9 mouse cellular contexts compared by ENCODE assay signal in the genomic region with DNA sequence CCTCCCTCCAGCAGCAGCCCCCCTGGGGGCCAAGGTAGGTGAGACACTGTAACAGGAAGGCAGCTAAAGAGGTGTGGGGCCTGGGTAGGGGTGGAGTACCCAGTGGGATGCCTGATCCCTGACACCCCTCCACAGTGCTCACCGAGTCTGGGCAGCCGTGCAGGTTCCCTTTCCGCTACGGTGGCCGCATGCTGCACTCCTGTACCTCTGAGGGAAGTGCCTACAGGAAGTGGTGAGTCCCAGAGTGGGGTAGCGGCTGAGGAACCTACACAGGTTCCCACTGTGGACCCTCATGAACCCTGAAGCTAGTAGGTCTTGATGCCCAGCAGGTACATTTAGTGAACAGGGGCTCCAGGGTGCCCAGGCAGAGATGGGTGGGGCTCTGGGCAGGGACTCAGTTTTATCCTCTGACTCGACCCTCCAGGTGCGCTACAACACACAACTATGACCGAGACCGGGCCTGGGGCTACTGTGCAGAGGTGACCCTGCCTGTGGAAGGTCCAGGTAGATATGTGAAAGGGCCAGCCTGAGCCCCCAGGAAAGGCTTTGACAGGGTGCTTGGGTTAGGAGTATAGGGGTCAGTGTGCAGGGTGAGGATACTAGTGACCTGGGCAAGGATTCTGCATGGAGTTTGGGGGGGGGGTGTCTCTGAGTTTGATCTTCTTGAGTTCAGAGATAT. TPM values are rescaled to one million over a fixed set of nuclear protein-coding genes. Genes with fewer than 3 reads are reported as not detected.
DNase-seq lines count a peak whose midpoint lies in the region; ATAC-seq and TF ChIP-seq lines count a peak whose summit lies in the region.
"Had no signal": no experiment of that assay in that cellular context is flagged by ENCODE, and none has a peak within 500 bp of the region (broad histone marks: within the 10 kb centered on the region; RNA-seq: fewer than 3 reads in every experiment).

No protein-coding gene starts in this region.

- no peak for TF ChIP-seq EP300 in liver, postnatal 0 days (IDR thresholded peaks at IDR 0.05; ENCODE audit: low read depth)

- H3K4me3 ChIP-seq in liver, adult 2 months (ENCODE audit: insufficient read depth, low read depth, low read length), result peak overlapping the region; percentile 74
- H3K4me3 ChIP-seq in forebrain, embryonic 16.5 days (replicated peaks; ENCODE audit: low read length), result no peak overlapping the region
- peak overlapping the region; percentile 35 for H3K4me3 ChIP-seq in liver, postnatal 0 days (ENCODE audit: low read depth, low read length)

- no peak for TF ChIP-seq CTCF in liver, adult 2 months (IDR thresholded peaks at IDR 0.05; ENCODE audit: low read depth, low read length)
- no peak for TF ChIP-seq CTCF in liver, postnatal 0 days (IDR thresholded peaks at IDR 0.05; ENCODE audit: low read depth)

- ATAC-seq in forebrain, embryonic 16.5 days, result peak; percentile 37
- ATAC-seq in liver, postnatal 0 days, result peak; percentile 10; the same call in 1 of the 2 replicates

- H3K4me2 ChIP-seq in forebrain, embryonic 16.5 days (ENCODE audit: low read length), result no peak overlapping the region
- H3K4me2 ChIP-seq in liver, postnatal 0 days (ENCODE audit: low read depth, low read length), result peak overlapping the region; percentile 69

- H3K79me2 ChIP-seq in liver, adult 2 months (ENCODE audit: control insufficient read depth, insufficient read depth, low read length), result peaks cover 7% of the 10 kb centered on the region; the same call in 1 of the 2 replicates

- peak overlapping the region; percentile 97 for H3K27ac ChIP-seq in liver, adult 2 months (replicated peaks; ENCODE audit: insufficient read depth, low read depth, low read length)
- no peak overlapping the region for H3K27ac ChIP-seq in forebrain, embryonic 16.5 days (ENCODE audit: low read length)
- peak overlapping the region; percentile 92 for H3K27ac ChIP-seq in liver, postnatal 0 days (ENCODE audit: low read depth)

- DNase-seq in liver, adult 2 months (ENCODE audit: extremely low read depth, low read depth, low spot score), result no peak
- no peak for DNase-seq in liver
- DNase-seq in liver, postnatal 0 days, result peak; percentile 52
- DNase-seq in thymus, postnatal 10 days (ENCODE audit: low spot score in 2 of 2), result peak; percentile 50 to 51
- no peak for DNase-seq in urinary bladder, adult 18-20 months (ENCODE audit: low spot score in 2 of 2)
- DNase-seq in testis, postnatal 10 days (ENCODE audit: low spot score), result no peak
- DNase-seq in cerebellum, adult 18-20 months, result no peak

- no peak for TF ChIP-seq POLR2A in liver, adult 2 months (IDR thresholded peaks at IDR 0.05; ENCODE audit: extremely low read depth, insufficient read depth, low read length)

- 13% methylated on average over 10 of the region's 10 CpGs for WGBS in liver, adult 2 months
- 75% methylated on average over 10 of the region's 10 CpGs for WGBS in forebrain, embryonic 16.5 days
- WGBS in liver, postnatal 0 days (ENCODE audit: insufficient replicate concordance), result 23% methylated on average over 10 of the region's 10 CpGs

- H3K4me1 ChIP-seq in liver, adult 2 months (ENCODE audit: control insufficient read depth, insufficient read depth, low read length), result peaks cover 32% of the 10 kb centered on the region
- no peaks in the 10 kb centered on the region for H3K4me1 ChIP-seq in forebrain, embryonic 16.5 days (replicated peaks; ENCODE audit: control insufficient read depth, insufficient read depth, low read length)
- H3K4me1 ChIP-seq in liver, postnatal 0 days (ENCODE audit: insufficient read depth), result peaks cover 20% of the 10 kb centered on the region

- no peaks in the 10 kb centered on the region for H3K27me3 ChIP-seq in liver, adult 2 months (ENCODE audit: control insufficient read depth, insufficient read depth, low read length)
- H3K27me3 ChIP-seq in forebrain, embryonic 16.5 days (replicated peaks; ENCODE audit: control insufficient read depth, insufficient read depth, low read length), result no peaks in the 10 kb centered on the region
- no peaks in the 10 kb centered on the region for H3K27me3 ChIP-seq in liver, postnatal 0 days (ENCODE audit: insufficient read depth, low read length)

- H3K36me3 ChIP-seq in liver, adult 2 months (ENCODE audit: control insufficient read depth, insufficient read depth, low read length), result peaks cover 4% of the 10 kb centered on the region; the same call in 1 of the 2 replicates
- no peaks in the 10 kb centered on the region for H3K36me3 ChIP-seq in forebrain, embryonic 16.5 days (ENCODE audit: control insufficient read depth, insufficient read depth)
- H3K36me3 ChIP-seq in liver, postnatal 0 days (replicated peaks; ENCODE audit: insufficient read depth, low read length), result peaks cover 5% of the 10 kb centered on the region; the same call in 1 of the 2 replicates

- H3K9me3 ChIP-seq in forebrain, embryonic 16.5 days (ENCODE audit: control insufficient read depth, low read length), result no peaks in the 10 kb centered on the region
- no peaks in the 10 kb centered on the region for H3K9me3 ChIP-seq in liver, postnatal 0 days (ENCODE audit: low read length)

- peak overlapping the region; percentile 88 for H3K9ac ChIP-seq in liver, adult 2 months (ENCODE audit: low read depth, low read length)
- no peak overlapping the region for H3K9ac ChIP-seq in forebrain, embryonic 16.5 days (replicated peaks; ENCODE audit: low read depth, low read length)
- H3K9ac ChIP-seq in liver, postnatal 0 days (replicated peaks), result peak overlapping the region; percentile 59

RNA-seq across cellular contexts. Expression of a gene that starts 1.3 kb away (rescaled TPM):
- total RNA-seq in liver, adult 2 months (2014; rRNA removed), result 239 and 244 TPM in 2 replicates
- polyA plus RNA-seq in liver, adult 2 months (2012; rRNA removed), result 780 and 1,032 TPM in 2 replicates
- 0.55 and 0.56 TPM in 2 replicates for polyA plus RNA-seq in forebrain, embryonic 16.5 days (2015; fragmentation: Nextera tagmentation; extraction: Ambion mirVana)
- 285 and 304 TPM in 2 replicates for polyA plus RNA-seq in liver, postnatal 0 days (2015; fragmentation: Nextera tagmentation; extraction: Ambion mirVana)
- polyA plus RNA-seq: embryonic facial prominence, embryonic 11.5 days had no signal

RNA-seq across cellular contexts. Expression of a gene that starts 14.0 kb away (rescaled TPM):
- not detected in 2 replicates for total RNA-seq in liver, adult 2 months (2014; rRNA removed)
- polyA plus RNA-seq in liver, adult 2 months (2012; rRNA removed), result not detected in 2 replicates
- polyA plus RNA-seq in forebrain, embryonic 16.5 days (2015; fragmentation: Nextera tagmentation; extraction: Ambion mirVana), result 7.0 and 7.8 TPM in 2 replicates
- polyA plus RNA-seq in liver, postnatal 0 days (2015; fragmentation: Nextera tagmentation; extraction: Ambion mirVana), result 0.05 and 0.06 TPM in 2 replicates

Comparison
In these comparisons a context has a peak if more than half of its experiments do, and no peak if none do; other contexts are left out.
1. DNase-seq: peak in liver, postnatal 0 days (single experiment) and thymus, postnatal 10 days (2 of 2); none in liver, adult 2 months (single experiment), liver (single experiment), urinary bladder, adult 18-20 months (0 of 2), testis, postnatal 10 days (single experiment) and cerebellum, adult 18-20 months (0 of 2).
2. RNA of a gene that starts 1.3 kb away (polyA plus RNA-seq): 780 to 1,032 TPM in liver, adult 2 months and 285 to 304 TPM in liver, postnatal 0 days; 0.55 to 0.56 TPM in forebrain, embryonic 16.5 days; every median in the first group is over 100 times any median in the second.